Mouse (Mus musculus) liver, postnatal 0 days (tissue): Measurements from ENCODE around the gene Nphs2.

Experiments
- CTCF ChIP-seq: sonication (generic); IDR thresholded peaks from 2 replicates; pipeline ENCODE4 v1.5.1; 2016; ENCODE audit warnings: antibody characterized with exemption, low read depth
- EP300 ChIP-seq: IDR thresholded peaks from 2 replicates; pipeline ENCODE4 v1.6.1; 2016; ENCODE audit warnings: antibody characterized with exemption, low read depth, mild to moderate bottlenecking

- TF ChIP-seq CTCF (no peak), EP300 (no peak)
Measured at GRCm38 (mm10) chr1:156365740-156366139, 55.2 kb downstream of the Nphs2 start, which contains the start of gene Gm2000.
